Mouse (Mus musculus) forebrain, postnatal 0 days (tissue): ENCODE data around the gene Zcchc2. TPM values are rescaled to one million over a fixed set of nuclear protein-coding genes. Genes with fewer than 3 reads are reported as not detected.

ENCODE experiments used
- ATAC-seq: fragments of 200-750 bp; cut with Nextera tagmentation; 2 replicates; pipeline ENCODE4 v1.8.0; 2017; ENCODE audit warnings: mild to moderate bottlenecking, moderate library complexity
- DNase-seq: peaks from one replicate; pipeline ENCODE4 v3.0.0-alpha.2; 2015
- H3K27ac ChIP-seq: fragments of 300-500 bp; sonication (generic); 2 replicates; pipeline ENCODE4 v1.5.1; 2014; ENCODE audit warnings: low read depth, mild to moderate bottlenecking, antibody characterized with exemption, low read length, moderate library complexity, mixed read lengths
- H3K27me3 ChIP-seq: fragments of 300-500 bp; sonication (generic); 2 replicates; pipeline ENCODE4 v1.6.1; 2014; ENCODE audit warnings: mild to moderate bottlenecking, low read length, mixed read lengths; ENCODE audit not compliant: insufficient read depth
- H3K36me3 ChIP-seq: fragments of 300-500 bp; sonication (generic); 2 replicates; pipeline ENCODE4 v1.6.1; 2014; ENCODE audit warnings: mild to moderate bottlenecking, moderate library complexity; ENCODE audit not compliant: insufficient read depth
- H3K4me1 ChIP-seq: fragments of 300-500 bp; sonication (generic); 2 replicates; pipeline ENCODE4 v1.6.1; 2014; ENCODE audit warnings: antibody characterized with exemption; ENCODE audit not compliant: insufficient read depth
- H3K4me2 ChIP-seq: fragments of 300-500 bp; sonication (generic); 2 replicates; pipeline ENCODE4 v1.6.1; 2014; ENCODE audit warnings: low read depth, mild to moderate bottlenecking, moderate library complexity
- H3K4me3 ChIP-seq: fragments of 300-500 bp; sonication (generic); 2 replicates; pipeline ENCODE4 v1.5.1; 2014; ENCODE audit warnings: low read depth, low read length, mixed read lengths
- H3K9ac ChIP-seq: fragments of 300-500 bp; sonication (generic); 2 replicates; pipeline ENCODE4 v1.6.1; 2014; ENCODE audit warnings: mild to moderate bottlenecking
- H3K9me3 ChIP-seq: fragments of 300-500 bp; sonication (generic); 2 replicates; pipeline ENCODE4 v1.6.1; 2016; ENCODE audit warnings: low read length
- CTCF ChIP-seq: sonication (generic); IDR thresholded peaks from 2 replicates; pipeline ENCODE4 v1.5.1; 2016; ENCODE audit warnings: antibody characterized with exemption, control low read depth, low read depth
- WGBS: fragments of 180-500 bp; shearing (Covaris S2); extraction: QIAGEN DNeasy Blood & Tissue Kit; methylation state at CpG from one replicate; pipeline ENCODE4 v1.1.7; 2014; 5-methylcytosine and 5-hydroxymethylcytosine counted together
- polyA plus RNA-seq: library from polyadenylated mRNA; unstranded; fragments of >200 nt; fragmentation: Nextera tagmentation; extraction: Ambion mirVana; gene quantifications from 2 replicates; pipeline ENCODE4 v1.2.1, GENCODE M21; 2015
- total RNA-seq: library from RNA; depleted of rRNA; stranded (reverse); fragments of >200 nt; gene quantifications from 2 replicates; pipeline ENCODE4 v1.2.3, GENCODE M21; 2014

Gene Zcchc2
- total and polyA plus RNA-seq, 2 experiments from 2014 or later: 2.0 to 14.2 TPM

- Histone ChIP-seq H3K4me1 (no peaks in the 10 kb centered on the region), H3K4me2 (no peak overlapping the region), H3K4me3 (no peak overlapping the region), H3K27me3 (no peaks in the 10 kb centered on the region), H3K9ac (no peak overlapping the region), H3K27ac (no peak overlapping the region), H3K36me3 (peaks cover 4% of the 10 kb centered on the region; the same call in 1 of the 2 replicates), H3K9me3 (no peaks in the 10 kb centered on the region)
- WGBS: 60% methylated on average over 19 of the region's 19 CpGs
- ATAC-seq: peak; percentile 57
- DNase-seq: peak; percentile 82
- peak; percentile 74 for TF ChIP-seq CTCF
These were observed 46.8 kb downstream of the Zcchc2 start for GRCm38 (mm10) chr1:106036861-106037599.

- no peak overlapping the region for H3K27ac ChIP-seq
- H3K4me1 ChIP-seq: no peaks in the 10 kb centered on the region
- no peaks in the 10 kb centered on the region for H3K36me3 ChIP-seq
- 59% methylated on average over 6 of the region's 6 CpGs for WGBS
- no peak overlapping the region for H3K4me3 ChIP-seq
- peak; percentile 55 for DNase-seq
- H3K27me3 ChIP-seq: no peaks in the 10 kb centered on the region
- no peak overlapping the region for H3K4me2 ChIP-seq
- peak; percentile 76 for ATAC-seq
- H3K9ac ChIP-seq: no peak overlapping the region
- TF ChIP-seq CTCF: peak; percentile 58
- no peaks in the 10 kb centered on the region for H3K9me3 ChIP-seq
These were observed 49.1 kb downstream of the Zcchc2 start for GRCm38 (mm10) chr1:106039326-106039725.

GRCm38 (mm10) chr1:106040271-106040670, 50.1 kb downstream of the Zcchc2 start:
- ATAC-seq (no peak), DNase-seq (no peak)
- Histone ChIP-seq H3K4me2 (no peak overlapping the region), H3K9me3 (no peaks in the 10 kb centered on the region), H3K27ac (no peak overlapping the region), H3K4me3 (no peak overlapping the region), H3K4me1 (no peaks in the 10 kb centered on the region), H3K36me3 (no peaks in the 10 kb centered on the region), H3K27me3 (no peaks in the 10 kb centered on the region), H3K9ac (no peak overlapping the region)
- 84% methylated on average over 4 of the region's 4 CpGs for WGBS
- no peak for TF ChIP-seq CTCF

DNA sequence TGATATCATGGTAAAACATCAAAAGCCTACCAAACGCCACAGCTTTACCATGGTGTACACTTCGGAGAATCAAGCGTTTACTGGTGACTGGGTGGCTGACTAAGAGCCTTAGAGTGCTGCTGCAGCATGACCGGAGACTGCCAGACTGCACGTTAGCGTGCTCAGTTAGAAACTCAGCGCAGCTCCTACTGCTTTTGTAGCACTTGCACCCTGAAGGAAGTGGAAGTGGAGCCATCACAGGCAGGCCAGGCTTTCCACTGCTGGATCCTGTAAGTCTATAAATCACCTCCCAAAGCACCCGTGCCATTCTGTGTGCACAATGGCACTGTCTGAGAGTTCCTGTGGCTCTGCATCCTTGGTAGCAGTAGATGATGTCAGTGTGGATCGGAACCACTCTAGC, 52.0 kb downstream of the Zcchc2 start:
- WGBS: 85% methylated on average over 9 of the region's 9 CpGs
- H3K36me3 ChIP-seq: no peaks in the 10 kb centered on the region

GRCm38 (mm10) chr1:106043053-106043820, 53.0 kb downstream of the Zcchc2 start:
- TF ChIP-seq CTCF: no peak
- H3K4me3 ChIP-seq: no peak overlapping the region
- H3K27me3 ChIP-seq: no peaks in the 10 kb centered on the region
- peak; percentile 52 for ATAC-seq
- H3K9me3 ChIP-seq: no peaks in the 10 kb centered on the region
- no peak overlapping the region for H3K4me2 ChIP-seq
- no peak overlapping the region for H3K9ac ChIP-seq
- H3K27ac ChIP-seq: no peak overlapping the region
- no peaks in the 10 kb centered on the region for H3K4me1 ChIP-seq
- WGBS: 50% methylated on average over 4 of the region's 4 CpGs
- DNase-seq: peak; percentile 55
- H3K36me3 ChIP-seq: no peaks in the 10 kb centered on the region

More for the DNA sequence above, 52.0 kb downstream of the Zcchc2 start:
- no peak for TF ChIP-seq CTCF
- H3K4me2 ChIP-seq: no peak overlapping the region
- H3K9me3 ChIP-seq: no peaks in the 10 kb centered on the region
- no peaks in the 10 kb centered on the region for H3K4me1 ChIP-seq
- H3K9ac ChIP-seq: no peak overlapping the region
- ATAC-seq: no peak
- H3K4me3 ChIP-seq: no peak overlapping the region
- H3K27ac ChIP-seq: no peak overlapping the region
- H3K27me3 ChIP-seq: no peaks in the 10 kb centered on the region
- no peak for DNase-seq

DNA sequence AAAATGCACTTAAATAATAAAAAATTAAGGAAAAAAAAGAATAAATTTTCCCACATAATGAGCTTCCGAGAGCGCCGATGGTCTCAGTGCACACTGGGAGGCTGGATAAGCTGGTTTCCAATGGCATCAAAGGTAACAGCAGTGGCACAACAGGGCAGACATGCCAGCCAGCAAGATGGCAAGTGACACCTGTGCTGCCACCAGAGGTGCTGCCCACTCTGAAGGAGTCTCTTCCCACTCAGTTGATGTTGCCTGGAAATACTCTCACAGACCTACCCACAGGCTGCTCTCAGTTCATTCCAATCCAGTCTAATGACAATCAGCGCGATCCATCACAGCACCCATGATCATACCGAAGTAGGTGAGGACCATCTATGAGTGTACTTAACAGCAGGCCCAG, 58.8 kb downstream of the Zcchc2 start:
- no peak overlapping the region for H3K27ac ChIP-seq
- DNase-seq: no peak
- H3K9me3 ChIP-seq: no peaks in the 10 kb centered on the region
- no peak overlapping the region for H3K9ac ChIP-seq
- WGBS: 96% methylated on average over 6 of the region's 6 CpGs
- no peak overlapping the region for H3K4me3 ChIP-seq
- no peak overlapping the region for H3K4me2 ChIP-seq
- H3K4me1 ChIP-seq: no peaks in the 10 kb centered on the region
- ATAC-seq: no peak
- no peak for TF ChIP-seq CTCF
- H3K36me3 ChIP-seq: no peaks in the 10 kb centered on the region
- no peaks in the 10 kb centered on the region for H3K27me3 ChIP-seq

DNA sequence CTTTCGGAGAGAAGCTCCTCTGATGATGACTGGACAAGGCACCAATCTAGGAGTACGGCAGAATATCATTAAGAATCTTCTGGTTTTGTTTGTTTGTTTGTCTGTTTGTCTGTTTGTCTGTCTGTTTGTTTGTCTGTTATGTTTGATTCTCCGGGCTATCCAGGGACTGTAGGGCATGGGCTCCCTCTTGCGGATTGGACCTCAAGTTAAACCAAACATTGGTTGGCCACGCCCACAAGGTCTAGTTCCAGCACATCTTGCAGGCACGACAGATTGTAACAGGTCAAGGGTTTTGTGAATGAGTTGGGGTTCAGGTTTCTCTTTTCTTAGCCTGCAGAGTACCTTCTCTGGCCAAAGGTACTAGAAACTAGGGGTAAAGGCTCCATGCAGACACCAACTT, 64.8 kb downstream of the Zcchc2 start:
- Histone ChIP-seq H3K4me2 (no peak overlapping the region), H3K9me3 (no peaks in the 10 kb centered on the region), H3K4me3 (no peak overlapping the region), H3K27ac (no peak overlapping the region), H3K27me3 (no peaks in the 10 kb centered on the region), H3K36me3 (no peaks in the 10 kb centered on the region), H3K9ac (no peak overlapping the region), H3K4me1 (no peaks in the 10 kb centered on the region)
- TF ChIP-seq CTCF: no peak
- no peak for ATAC-seq
- WGBS: 82% methylated on average over 6 of the region's 6 CpGs
- DNase-seq: no peak
